Mouse (Mus musculus) regulatory T cell (primary cell): ENCODE results near the gene Atp5d.

Experiments
- in situ Hi-C: fragments of 300-600 bp; cut with MboI, MseI; formaldehyde crosslinking; loops from one replicate; pipeline ENCODE4 v1.15.1; 2025; ENCODE audit warnings: high pct_unique_total_duplicates

Gene Atp5d

GRCm38 (mm10) chr10:80179068-80180051, 40.9 kb downstream of the Atp5d start, which contains the start of gene Efna2:
Efna2 (plus strand) TSS chr10:80179482.
- in situ Hi-C loops = loop anchor here (5.0 kb wide), 1 partner anchor 68 kb away; the partner anchor contains the start of gene Ndufs7

- in situ Hi-C loops = no loop called here
Measured at GRCm38 (mm10) chr10:80180288-80180687, 41.9 kb downstream of the Atp5d start.

GRCm38 (mm10) chr10:80180823-80181222, 42.4 kb downstream of the Atp5d start:
- in situ Hi-C loops = no loop called here

GRCm38 (mm10) chr10:80182547-80182946, 44.1 kb downstream of the Atp5d start:
- in situ Hi-C loops = no loop called here

GRCm38 (mm10) chr10:80186649-80187048, 48.2 kb downstream of the Atp5d start:
- in situ Hi-C loops = no loop called here

- in situ Hi-C loops = no loop called here
Measured at GRCm38 (mm10) chr10:80187739-80188138, 49.3 kb downstream of the Atp5d start.

DNA sequence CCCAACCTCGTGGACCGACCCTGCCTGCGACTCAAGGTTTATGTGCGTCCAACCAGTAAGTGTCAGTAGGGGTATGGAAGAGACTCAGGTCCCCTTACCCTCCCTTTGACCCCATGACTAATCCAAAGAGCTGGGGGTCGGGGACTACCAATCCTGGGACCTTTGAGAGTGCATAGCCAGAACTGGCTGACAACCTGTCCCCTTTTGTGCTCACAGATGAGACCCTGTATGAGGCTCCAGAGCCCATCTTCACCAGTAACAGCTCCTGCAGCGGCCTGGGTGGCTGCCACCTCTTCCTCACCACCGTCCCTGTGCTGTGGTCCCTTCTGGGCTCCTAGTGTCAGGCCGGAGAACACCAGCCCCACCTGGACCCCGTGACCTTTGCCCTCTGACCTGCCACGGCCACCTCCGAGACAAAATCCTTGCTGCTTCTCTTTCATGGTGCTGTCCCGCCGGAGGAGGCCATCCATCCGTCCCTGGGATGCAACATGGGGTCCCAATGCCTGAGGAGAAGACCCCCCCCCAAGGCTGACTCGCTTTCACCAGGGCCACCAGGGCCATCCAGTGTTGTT, 50.1 kb downstream of the Atp5d start:
- in situ Hi-C loops = no loop called here

- in situ Hi-C loops = loop anchor here (10.0 kb wide), 1 partner anchor 835 kb away; the partner anchor contains the start of gene Diras1
Measured at GRCm38 (mm10) chr10:80189999-80190398, 51.6 kb downstream of the Atp5d start.

GRCm38 (mm10) chr10:80190491-80191051, 52.1 kb downstream of the Atp5d start:
- in situ Hi-C loops = loop anchor here (10.0 kb wide), 1 partner anchor 834 kb away; the partner anchor contains the start of gene Diras1

- in situ Hi-C loops = loop anchor here (10.0 kb wide), 1 partner anchor 831 kb away; the partner anchor contains the start of gene Diras1
Measured at GRCm38 (mm10) chr10:80193976-80194375, 55.5 kb downstream of the Atp5d start.

DNA sequence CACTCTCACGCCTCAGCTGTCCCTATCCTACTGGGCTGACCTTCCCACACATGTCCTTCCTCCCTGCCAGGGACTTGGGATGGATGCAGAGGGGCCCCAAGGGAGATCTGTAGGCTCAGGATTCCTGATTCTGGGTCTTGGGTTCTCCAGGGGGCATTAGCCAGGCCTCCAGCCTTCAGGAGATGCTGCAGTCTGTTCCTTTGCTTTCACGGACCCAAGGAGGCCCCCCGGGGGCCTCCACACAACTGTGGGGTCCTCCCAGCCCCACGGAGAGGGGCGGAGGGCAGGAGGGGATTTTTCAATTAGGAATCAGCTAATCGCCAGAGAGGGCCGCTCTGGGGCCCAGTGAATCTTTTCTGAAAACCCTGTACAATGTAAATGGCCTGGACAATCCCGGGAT, 56.0 kb downstream of the Atp5d start:
- in situ Hi-C loops = loop anchor here (10.0 kb wide), 1 partner anchor 830 kb away; the partner anchor contains the start of gene Diras1
